ENCODE assay signal across 29 mouse cellular contexts in the genomic region with DNA sequence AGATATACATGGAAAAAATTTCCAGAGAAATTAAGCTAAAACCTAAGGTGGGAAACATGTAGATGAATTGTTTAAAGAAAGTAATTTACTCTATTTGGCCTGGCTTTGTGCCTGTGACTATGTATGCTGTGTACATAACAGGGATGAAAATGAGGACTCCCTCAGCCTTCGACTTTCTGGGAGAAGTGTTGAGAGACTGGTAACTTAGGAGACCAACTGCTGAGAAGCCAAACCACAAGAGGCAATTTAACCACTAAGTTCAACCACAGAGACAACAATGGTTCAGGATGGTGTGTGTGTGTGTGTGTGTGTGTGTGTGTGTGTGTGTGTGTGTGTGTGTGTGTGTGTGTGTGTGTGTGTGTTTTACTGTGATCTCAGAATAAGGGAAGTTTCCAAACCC.
DNase-seq lines count a peak whose midpoint lies in the region; ATAC-seq lines count a peak whose summit lies in the region.
"Had no signal": no experiment of that assay in that cellular context is flagged by ENCODE, and none has a peak within 500 bp of the region (broad histone marks: within the 10 kb centered on the region; RNA-seq: fewer than 3 reads in every experiment).

No protein-coding gene starts in this region.

- no peaks in the 10 kb centered on the region for H3K36me3 ChIP-seq in embryonic facial prominence, embryonic 14.5 days (ENCODE audit: control insufficient read depth, insufficient read depth, low read length)
- H3K36me3 ChIP-seq in embryonic facial prominence, embryonic 10.5 days (replicated peaks) = no peaks in the 10 kb centered on the region
- H3K36me3 ChIP-seq: embryonic facial prominence, embryonic 15.5 days; forebrain, embryonic 12.5 days; forebrain, embryonic 15.5 days; G1E; heart, embryonic 12.5 days; heart, embryonic 15.5 days had no signal

- no peak for ATAC-seq in embryonic facial prominence, embryonic 14.5 days (ENCODE audit: low read depth)
- ATAC-seq in megakaryocyte progenitor cell, adult 5-6 weeks (replicated peaks; ENCODE audit: poor library complexity) = peak; percentile 95
- no peak for ATAC-seq in erythroid progenitor cell, adult 5-6 weeks (replicated peaks; ENCODE audit: low FRiP score, poor library complexity, severe bottlenecking)
- ATAC-seq: forebrain, embryonic 15.5 days; hindbrain, postnatal 0 days; inflammation-experienced regulatory T-cells, adult 6 months; Patski had no signal

- H3K4me3 ChIP-seq in embryonic facial prominence, embryonic 14.5 days (ENCODE audit: low read depth, low read length) = no peak overlapping the region
- H3K4me3 ChIP-seq in embryonic facial prominence, embryonic 10.5 days = no peak overlapping the region
- H3K4me3 ChIP-seq: embryonic facial prominence, embryonic 15.5 days; forebrain, embryonic 12.5 days; forebrain, embryonic 15.5 days; heart, embryonic 12.5 days; heart, embryonic 15.5 days had no signal

- no peak overlapping the region for H3K27ac ChIP-seq in embryonic facial prominence, embryonic 14.5 days (replicated peaks; ENCODE audit: low read depth, low read length)
- no peak overlapping the region for H3K27ac ChIP-seq in embryonic facial prominence, embryonic 10.5 days (replicated peaks)
- H3K27ac ChIP-seq: embryonic facial prominence, embryonic 15.5 days; forebrain, embryonic 12.5 days; forebrain, embryonic 15.5 days; heart, embryonic 15.5 days; hindbrain, embryonic 14.5 days; hindbrain, postnatal 0 days had no signal

- no peaks in the 10 kb centered on the region for H3K4me1 ChIP-seq in embryonic facial prominence, embryonic 14.5 days (ENCODE audit: control insufficient read depth, insufficient read depth, low read length)
- H3K4me1 ChIP-seq in embryonic facial prominence, embryonic 10.5 days = no peaks in the 10 kb centered on the region
- H3K4me1 ChIP-seq: embryonic facial prominence, embryonic 15.5 days; heart, embryonic 12.5 days; heart, embryonic 15.5 days had no signal

- H3K27me3 ChIP-seq in embryonic facial prominence, embryonic 14.5 days (replicated peaks; ENCODE audit: control insufficient read depth, insufficient read depth, low read length) = no peaks in the 10 kb centered on the region
- no peaks in the 10 kb centered on the region for H3K27me3 ChIP-seq in embryonic facial prominence, embryonic 10.5 days (replicated peaks; ENCODE audit: low read depth, poor library complexity, severe bottlenecking)
- H3K27me3 ChIP-seq: CH12.LX; embryonic facial prominence, embryonic 15.5 days; forebrain, embryonic 12.5 days; forebrain, embryonic 15.5 days; heart, embryonic 12.5 days; heart, embryonic 15.5 days; Patski had no signal

- H3K4me2 ChIP-seq in embryonic facial prominence, embryonic 14.5 days (ENCODE audit: low read depth, low read length) = no peak overlapping the region
- H3K4me2 ChIP-seq: embryonic facial prominence, embryonic 15.5 days; forebrain, embryonic 12.5 days; forebrain, embryonic 15.5 days; heart, embryonic 12.5 days; heart, embryonic 15.5 days; hindbrain, embryonic 14.5 days had no signal

- peak; percentile 51 for DNase-seq in embryonic facial prominence, embryonic 14.5 days (ENCODE audit: low spot score)
- DNase-seq in embryonic facial prominence, embryonic 10.5 days (ENCODE audit: low spot score) = no peak
- peak; percentile 16 for DNase-seq in thymus, postnatal 0 days (ENCODE audit: low spot score)
- DNase-seq in thymus, postnatal 36 days = no peak
- no peak for DNase-seq in adrenal gland, adult 2 months
- DNase-seq: adrenal gland, postnatal 14 days; B cell, adult 2 months; cerebellum, adult 11 months; cerebellum, adult 2 months; cerebellum, adult 9-11 months; cerebellum, postnatal 25 days; embryo, embryonic 11 days; gastrocnemius, postnatal 14 days; heart, adult 18-20 months; heart, postnatal 10 days; heart, postnatal 36 days had no signal

- 35% methylated on average over 1 of the region's 1 CpGs for WGBS in embryonic facial prominence, embryonic 14.5 days
- 77% methylated on average over 1 of the region's 1 CpGs for WGBS in embryonic facial prominence, embryonic 10.5 days

- H3K9ac ChIP-seq in embryonic facial prominence, embryonic 14.5 days (ENCODE audit: low read depth, low read length) = no peak overlapping the region
- H3K9ac ChIP-seq: embryonic facial prominence, embryonic 15.5 days; forebrain, embryonic 12.5 days; forebrain, embryonic 15.5 days; heart, embryonic 12.5 days; heart, embryonic 15.5 days; hindbrain, embryonic 14.5 days had no signal

- H3K9me3 ChIP-seq in embryonic facial prominence, embryonic 14.5 days (ENCODE audit: control insufficient read depth, low read length) = no peaks in the 10 kb centered on the region
- H3K9me3 ChIP-seq in embryonic facial prominence, embryonic 10.5 days = no peaks in the 10 kb centered on the region
- H3K9me3 ChIP-seq: embryonic facial prominence, embryonic 15.5 days; forebrain, embryonic 12.5 days; forebrain, embryonic 15.5 days; G1E; heart, embryonic 12.5 days; heart, embryonic 15.5 days had no signal

Comparison
In these comparisons a context has a peak if more than half of its experiments do, and no peak if none do; other contexts are left out.
1. DNase-seq: peak in embryonic facial prominence, embryonic 14.5 days (single experiment) and thymus, postnatal 0 days (single experiment); none in embryonic facial prominence, embryonic 10.5 days (single experiment), thymus, postnatal 36 days (0 of 2) and adrenal gland, adult 2 months (single experiment).